Mouse (Mus musculus): ENCODE data around the gene Akr1c19.
A peak's percentile ranks its signal among the peaks of the same experiment; 100 is the strongest.
"Not testable (repeated sequence)": the region's sequence is repeated elsewhere in the genome, so short reads cannot be mapped to it uniquely, and the experiment has no call there.

Akr1c19 gene

DNA sequence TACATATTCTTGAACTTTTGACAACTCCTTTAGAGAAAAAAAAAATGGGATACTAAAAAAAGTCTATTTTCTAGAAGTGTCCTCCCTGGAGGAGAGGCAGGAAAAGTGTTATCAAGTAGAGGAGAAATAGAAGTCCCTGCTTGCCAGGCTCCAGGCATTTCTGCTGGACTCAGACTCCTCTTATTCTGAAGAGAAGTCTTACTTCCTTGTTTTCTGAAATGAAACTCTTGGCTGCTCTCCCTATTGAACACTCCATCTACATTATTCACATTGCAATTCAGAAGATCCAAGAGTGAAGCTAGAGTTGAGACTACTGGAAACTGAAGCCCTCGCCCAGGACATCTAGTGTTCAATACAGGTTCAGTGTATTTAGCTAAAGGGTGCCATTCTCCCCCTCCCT, at the start of gene Akr1c19:
Akr1c19 (plus strand) TSS at position 260 of the 400 bp plus-strand sequence.
- DNase-seq (ENCODE audit: extremely low spot score): no peak

DNA sequence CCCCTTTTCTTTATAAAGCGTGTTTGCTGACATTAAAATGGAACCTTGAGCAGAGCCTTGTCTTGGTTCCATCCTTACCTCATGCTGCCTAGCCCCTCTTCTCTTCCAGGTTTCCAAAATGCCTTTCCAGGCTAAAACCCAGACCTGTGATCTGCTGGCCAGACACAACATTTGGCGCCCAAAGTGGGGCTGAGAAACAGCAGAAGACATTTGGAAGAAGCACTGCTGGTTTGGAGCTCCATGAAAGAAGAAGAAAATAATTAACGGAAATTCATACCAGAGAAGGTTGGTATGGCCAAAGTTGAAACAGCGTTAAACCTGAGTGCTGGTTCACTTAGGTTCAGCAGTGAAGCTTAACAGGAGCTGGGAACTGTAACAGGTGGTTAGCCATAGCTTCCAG, 47.2 kb upstream of the Akr1c19 start:
- DNase-seq (ENCODE audit: extremely low spot score): not testable (repeated sequence)

- no peak for DNase-seq (ENCODE audit: extremely low spot score)
These were observed 45.4 kb upstream of the Akr1c19 start for GRCm38 (mm10) chr13:4183116-4183515.

DNA sequence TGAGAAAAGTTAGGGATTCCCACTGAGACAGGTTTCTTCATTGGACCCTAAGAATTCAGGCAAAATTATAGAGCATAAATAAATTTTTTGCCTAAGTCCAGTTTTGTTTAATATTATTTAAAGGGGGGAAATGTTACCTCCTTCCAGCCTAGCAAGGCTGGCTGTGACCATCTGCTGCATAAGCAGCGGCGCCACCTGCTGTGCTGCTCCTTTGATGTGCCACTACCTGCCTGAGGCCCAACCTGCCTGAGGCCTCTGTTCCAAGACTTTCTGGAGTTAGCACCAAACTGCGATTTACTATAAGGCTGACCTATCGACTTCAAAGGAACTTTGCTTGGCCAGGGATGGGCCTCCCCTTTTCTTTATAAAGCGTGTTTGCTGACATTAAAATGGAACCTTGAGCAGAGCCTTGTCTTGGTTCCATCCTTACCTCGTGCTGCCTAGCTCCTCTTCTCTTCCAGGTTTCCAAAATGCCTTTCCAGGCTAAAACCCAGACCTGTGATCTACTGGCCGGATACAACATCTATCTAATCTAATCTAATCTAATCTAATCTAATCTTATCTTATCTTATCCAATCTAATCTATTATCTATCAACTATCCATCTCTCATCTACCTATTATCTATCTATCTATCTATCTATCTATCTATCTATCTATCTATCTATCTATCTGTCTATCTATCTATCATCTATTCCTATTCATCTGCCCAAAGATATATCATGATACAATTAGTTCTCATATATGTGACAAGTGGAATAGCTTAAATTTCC, 41.7 kb upstream of the Akr1c19 start:
- DNase-seq (ENCODE audit: extremely low spot score): not testable (repeated sequence)

GRCm38 (mm10) chr13:4188174-4188573, 40.3 kb upstream of the Akr1c19 start:
- no peak for DNase-seq (ENCODE audit: extremely low spot score)

DNA sequence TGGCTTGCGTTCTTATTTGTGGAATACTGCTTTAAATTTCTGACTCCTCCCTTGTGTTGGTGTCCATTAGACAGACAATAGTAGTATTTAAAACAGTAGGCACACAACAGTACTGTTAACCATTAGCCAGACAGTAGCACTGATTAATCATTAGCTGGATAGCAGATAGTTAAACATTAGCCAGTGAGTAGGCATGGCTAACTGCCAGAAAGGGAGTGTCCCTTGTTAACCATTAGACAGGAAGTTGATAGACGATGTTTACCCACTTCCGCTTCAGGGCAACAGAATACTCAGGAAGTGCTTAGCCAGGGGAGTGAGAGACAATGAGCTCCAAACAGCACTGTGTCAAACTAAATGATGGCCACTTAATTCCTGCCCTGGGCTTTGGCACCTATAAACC, 37.6 kb upstream of the Akr1c19 start, which contains the start of gene Akr1c13:
Akr1c13 (plus strand) TSS at position 247 of the 400 bp plus-strand sequence.
- DNase-seq (ENCODE audit: extremely low spot score): no peak

DNA sequence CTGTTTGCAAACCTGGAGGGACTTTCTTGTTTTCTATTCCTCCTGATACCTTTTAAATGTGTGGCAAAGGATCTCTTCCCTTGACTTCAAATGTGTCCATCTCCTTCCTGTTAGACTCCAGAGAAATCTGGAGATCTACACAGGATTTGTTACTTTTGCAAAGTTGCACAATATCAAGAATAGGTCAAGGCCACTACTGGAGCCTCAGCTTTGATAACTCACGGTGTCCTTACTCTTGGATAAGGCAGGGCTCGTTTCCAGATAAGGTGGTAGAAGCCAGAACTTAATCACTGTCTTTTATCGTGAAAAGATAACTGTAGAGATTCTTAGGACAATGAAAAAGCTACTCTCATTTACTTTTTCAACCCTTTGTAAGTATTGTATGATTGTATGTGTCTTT, 36.0 kb upstream of the Akr1c19 start:
- no peak for DNase-seq (ENCODE audit: extremely low spot score)

- no peak for DNase-seq (ENCODE audit: extremely low spot score)
These were observed 22.2 kb upstream of the Akr1c19 start for GRCm38 (mm10) chr13:4206147-4206903.

- DNase-seq (ENCODE audit: extremely low spot score): no peak
These were observed 16.8 kb upstream of the Akr1c19 start for GRCm38 (mm10) chr13:4211560-4212299.

- no peak for DNase-seq (ENCODE audit: extremely low spot score)
These were observed 16.2 kb upstream of the Akr1c19 start for GRCm38 (mm10) chr13:4212309-4212708.

DNA sequence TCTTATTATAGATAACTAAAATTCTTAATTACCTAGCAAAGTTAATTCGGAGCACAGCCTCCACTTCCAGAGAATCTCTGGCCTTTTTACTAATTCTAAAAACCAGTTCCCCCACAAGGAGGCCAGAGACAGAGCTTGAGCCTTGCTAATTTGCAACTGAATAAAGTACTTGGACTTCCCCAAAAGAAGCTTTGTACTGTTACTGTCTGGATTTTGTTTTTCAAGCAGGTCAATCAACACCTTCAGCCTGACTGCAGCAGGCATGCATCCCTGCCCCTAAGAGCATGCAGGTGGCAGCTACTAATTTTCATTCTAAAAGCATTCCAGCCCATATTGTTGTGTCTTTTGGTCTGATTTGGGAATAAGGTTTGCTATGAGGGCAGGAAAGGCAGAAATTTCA, 13.0 kb upstream of the Akr1c19 start:
- not testable (repeated sequence) for DNase-seq (ENCODE audit: extremely low spot score)

- no peak for DNase-seq (ENCODE audit: extremely low spot score)
These were observed 2.5 kb downstream of the Akr1c19 start for GRCm38 (mm10) chr13:4230841-4231623.

- DNase-seq (ENCODE audit: extremely low spot score): no peak
These were observed 4.6 kb downstream of the Akr1c19 start for GRCm38 (mm10) chr13:4233135-4233534.

DNA sequence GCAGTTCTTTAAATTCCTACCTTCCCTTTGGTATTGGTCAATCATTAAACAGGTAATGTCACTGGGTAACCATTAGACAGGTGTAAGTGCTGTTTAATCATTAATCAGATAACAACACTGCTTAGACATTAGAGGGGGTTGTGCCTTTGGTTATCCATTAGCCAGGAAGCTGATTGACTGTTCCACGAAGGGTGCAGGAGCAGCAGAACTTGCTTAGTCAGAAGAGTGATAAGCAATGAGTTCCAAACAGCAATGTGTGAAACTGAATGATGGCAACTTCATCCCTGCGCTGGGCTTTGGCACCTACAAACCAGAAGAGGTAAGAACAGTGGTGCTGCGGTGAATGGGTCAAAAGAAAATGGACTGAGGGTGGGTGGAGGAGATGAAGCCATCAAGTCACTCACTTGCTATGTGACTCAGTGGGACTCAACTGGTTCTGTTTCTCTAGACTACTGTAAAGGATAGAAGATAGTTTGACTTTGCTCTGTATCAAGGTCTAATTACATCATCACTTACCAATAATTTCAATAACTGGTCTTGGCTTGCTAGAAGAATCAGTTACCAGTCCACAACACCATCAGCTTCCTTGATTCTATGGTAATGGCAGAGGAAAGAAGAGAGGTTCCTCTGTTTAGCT, 5.2 kb downstream of the Akr1c19 start:
- no peak for DNase-seq (ENCODE audit: extremely low spot score)

DNA sequence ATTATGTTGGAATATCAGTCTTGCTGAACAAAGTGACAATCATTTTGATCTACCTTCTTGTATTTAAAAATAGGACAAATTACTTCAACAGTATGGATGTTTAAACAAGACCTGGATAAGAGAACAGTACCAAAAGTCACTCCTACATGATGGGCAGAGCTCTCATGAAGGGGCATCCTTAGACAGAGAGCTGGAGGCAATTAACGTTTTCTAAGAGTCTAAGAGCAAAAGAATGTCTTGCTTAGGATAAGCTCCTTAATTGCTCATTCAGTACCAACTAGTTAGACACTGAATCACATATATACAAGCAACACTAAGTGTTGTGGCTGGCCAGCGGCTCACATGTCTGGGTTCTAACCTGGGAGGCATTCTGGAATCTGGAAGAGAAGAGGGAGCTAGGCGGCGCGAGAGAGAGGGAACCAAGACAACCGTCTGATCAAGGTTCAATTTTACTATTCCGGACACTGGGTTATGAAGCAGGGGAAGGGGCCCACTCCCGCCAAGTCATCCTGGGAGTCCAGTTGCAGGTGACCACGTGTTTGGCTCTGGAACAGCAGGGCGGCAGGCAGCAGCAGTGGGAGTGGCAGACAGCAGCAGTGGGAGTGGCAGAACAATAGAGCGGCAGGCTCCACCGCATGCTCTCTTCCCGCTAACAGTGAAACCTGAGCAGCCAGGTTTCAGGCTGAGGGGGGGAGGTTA, 16.5 kb downstream of the Akr1c19 start:
- DNase-seq (ENCODE audit: extremely low spot score): peak; percentile 78

DNA sequence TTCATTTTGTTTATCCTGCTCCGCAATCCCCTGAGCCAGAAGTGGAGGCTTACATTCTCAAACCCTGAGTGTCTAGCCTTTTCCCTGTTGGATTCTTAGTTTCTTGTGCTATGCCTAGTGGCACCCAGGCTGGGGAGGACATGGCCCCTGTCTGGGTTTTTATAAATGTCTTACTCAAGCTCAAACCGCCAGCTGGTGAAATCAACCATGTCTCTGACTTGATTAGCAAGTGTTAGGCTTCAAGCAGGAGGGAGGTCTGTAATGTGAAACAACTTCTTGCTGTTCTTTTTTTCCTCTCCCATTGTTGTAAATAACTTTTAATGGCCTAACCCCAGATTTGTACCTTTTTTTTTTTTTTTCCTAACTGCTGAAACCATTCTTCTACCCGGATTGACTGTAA, 20.8 kb downstream of the Akr1c19 start:
- no peak for DNase-seq (ENCODE audit: extremely low spot score)

- not testable (repeated sequence) for DNase-seq (ENCODE audit: extremely low spot score)
These were observed 28.4 kb downstream of the Akr1c19 start for GRCm38 (mm10) chr13:4256894-4257293.

GRCm38 (mm10) chr13:4257349-4257748, 28.8 kb downstream of the Akr1c19 start:
- DNase-seq (ENCODE audit: extremely low spot score): no peak

DNA sequence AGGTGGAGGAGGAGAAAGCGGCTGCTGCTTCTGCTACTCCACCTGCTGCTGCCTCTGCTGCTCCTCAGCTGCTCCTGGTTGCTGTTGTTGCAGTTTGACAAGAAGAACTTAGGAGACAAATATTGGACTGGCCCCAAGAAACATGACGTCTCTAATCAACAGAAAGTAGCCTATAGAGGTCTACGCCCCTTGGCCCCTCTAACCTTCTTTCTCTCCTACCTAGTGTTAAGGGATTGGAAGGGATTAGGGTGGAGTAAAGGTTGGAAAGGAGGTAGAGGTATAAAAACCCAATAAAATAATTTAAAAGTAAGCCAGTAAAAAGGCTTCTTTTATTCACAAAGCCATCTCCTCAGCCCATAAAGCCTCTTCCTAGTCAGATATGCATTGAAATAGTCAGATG, 36.1 kb downstream of the Akr1c19 start:
- DNase-seq (ENCODE audit: extremely low spot score): no peak

DNA sequence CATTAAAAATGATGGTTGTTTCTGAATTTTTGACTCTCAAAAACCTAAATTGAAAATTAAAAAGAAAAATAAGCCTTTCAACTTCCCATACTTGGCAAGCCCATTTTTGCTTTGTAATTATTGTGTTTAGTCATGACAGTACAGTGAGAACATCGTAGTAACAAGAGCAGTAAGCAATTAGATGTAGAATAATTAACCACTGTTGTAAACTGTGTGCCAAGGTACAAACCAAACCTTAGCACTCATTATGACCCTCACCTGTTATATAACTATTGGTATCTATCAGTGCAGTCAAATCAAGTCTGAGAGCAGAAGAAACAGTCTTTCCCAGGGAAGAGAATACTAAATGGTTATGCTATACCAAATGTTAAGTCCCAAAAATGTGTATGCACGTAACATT, 36.5 kb downstream of the Akr1c19 start:
- DNase-seq (ENCODE audit: extremely low spot score): no peak
